Mouse (Mus musculus) Patski (cell line): Measurements from ENCODE around the gene Txndc2. TPM values are rescaled to one million over a fixed set of nuclear protein-coding genes. Genes with fewer than 3 reads are reported as not detected.

Experiments used
- ATAC-seq: fragments of 100-300 bp; one replicate; pipeline ENCODE4 v1.8.0; 2021
- CTCF ChIA-PET: fragments of 350-600 bp; sonication (Branson Sonifier 250); formaldehyde crosslinking; loops from one replicate; lab custom pipeline; 2022; ENCODE audit warnings: inconsistent platforms; lab: Charles Lee
- POLR2A ChIA-PET: fragments of 350-600 bp; sonication (Branson Sonifier 250); formaldehyde crosslinking; loops from one replicate; lab custom pipeline; 2022; ENCODE audit warnings: antibody characterized with exemption, inconsistent platforms; lab: Charles Lee
- DNase-seq: peaks from one replicate; pipeline ENCODE4 v3.0.0-alpha.2; 2011; ENCODE audit warnings: low read depth, low spot score
- H3K27me3 ChIP-seq: fragments of 371-371 bp; one replicate; pipeline ENCODE4 v1.5.1; 2021
- CTCF ChIP-seq: fragments of 100-300 bp; IDR thresholded peaks from one replicate; pipeline ENCODE4 v1.5.1; 2021
- in situ Hi-C: fragments of 300-500 bp; cut with MboI; formaldehyde crosslinking; loops from 3 replicates; pipeline ENCODE4 v1.11.1; 2018; ENCODE audit warnings: low pct_unique_long_range_greater_than_20kb, mixed read lengths
- polyA plus RNA-seq: library from polyadenylated mRNA; unstranded; gene quantifications from one replicate; pipeline ENCODE4 v1.2.3, GENCODE M21; 2021

Txndc2 gene
- polyA plus RNA-seq, 1 experiment from 2014 or later = not detected

DNA sequence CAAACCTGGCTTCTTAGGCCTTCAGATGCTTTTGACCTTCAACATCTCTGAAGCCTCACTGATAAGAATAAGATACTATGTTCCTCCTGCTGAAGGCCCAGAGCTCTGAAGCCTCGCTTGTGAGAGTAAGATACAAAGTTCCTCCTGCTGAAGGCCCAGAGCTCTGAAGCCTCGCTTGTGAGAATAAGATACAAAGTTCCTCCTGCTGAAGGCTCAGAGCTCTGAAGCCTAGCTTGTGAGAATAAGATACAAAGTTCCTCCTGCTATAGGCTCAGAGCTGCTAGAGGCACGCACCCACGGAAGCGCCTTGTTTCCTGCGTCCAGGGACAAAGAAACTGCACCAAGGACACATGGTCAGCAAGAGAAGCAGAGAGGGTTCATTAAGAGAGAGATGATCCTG lies 14.8 kb upstream of the Txndc2 start:
- CTCF ChIA-PET = no interaction called here
- in situ Hi-C loops = no loop called here
- TF ChIP-seq CTCF = no peak
- DNase-seq (no peak), ATAC-seq (no peak)
- no peaks in the 10 kb centered on the region for H3K27me3 ChIP-seq
- POLR2A ChIA-PET = no interaction called here

DNA sequence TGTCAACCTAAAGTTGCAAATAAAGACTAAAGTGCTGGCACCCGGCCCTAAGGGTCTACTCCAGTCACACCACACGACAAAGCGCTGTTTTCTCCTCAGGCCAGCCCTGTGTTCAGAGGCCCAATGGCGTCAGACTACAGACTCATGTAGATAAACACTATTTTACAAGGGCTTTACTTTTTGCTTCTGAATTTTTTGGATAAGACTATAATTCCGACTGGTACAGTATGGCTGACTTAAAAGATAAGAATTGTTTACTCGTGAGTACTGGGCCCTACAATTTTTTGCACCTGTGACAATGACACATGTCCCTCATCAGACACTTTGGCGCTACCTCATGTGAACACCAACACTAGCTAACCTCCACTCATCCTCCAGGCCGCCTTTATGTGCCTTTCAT lies 14.1 kb upstream of the Txndc2 start:
- ATAC-seq = no peak
- no peak for DNase-seq
- H3K27me3 ChIP-seq = no peaks in the 10 kb centered on the region
- no peak for TF ChIP-seq CTCF
- ChIA-PET CTCF (no interaction called here), POLR2A (no interaction called here)
- in situ Hi-C loops = no loop called here

DNA sequence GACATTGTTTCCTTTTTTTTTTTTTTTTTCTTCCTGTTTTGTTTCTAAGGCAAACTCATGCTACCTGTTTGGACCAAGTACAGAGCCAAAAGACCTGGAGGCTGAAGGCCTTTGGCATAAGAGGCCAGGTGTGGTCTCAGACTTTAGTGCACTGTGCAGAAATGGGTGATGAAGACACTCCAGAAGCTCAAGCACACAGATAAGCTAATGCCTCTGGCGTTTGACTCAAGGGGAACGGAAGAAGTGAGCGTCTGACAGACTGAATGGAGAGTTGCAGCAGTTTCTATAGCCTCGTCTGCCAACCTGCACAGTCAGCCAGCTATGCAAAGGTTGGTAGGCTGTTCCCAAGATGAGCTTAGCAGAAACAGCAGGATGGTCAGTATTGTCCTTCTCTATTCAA lies 13.6 kb upstream of the Txndc2 start:
- in situ Hi-C loops = no loop called here
- no peak for DNase-seq
- TF ChIP-seq CTCF = no peak
- no peak for ATAC-seq
- CTCF ChIA-PET = no interaction called here
- POLR2A ChIA-PET = no interaction called here
- no peaks in the 10 kb centered on the region for H3K27me3 ChIP-seq

DNA sequence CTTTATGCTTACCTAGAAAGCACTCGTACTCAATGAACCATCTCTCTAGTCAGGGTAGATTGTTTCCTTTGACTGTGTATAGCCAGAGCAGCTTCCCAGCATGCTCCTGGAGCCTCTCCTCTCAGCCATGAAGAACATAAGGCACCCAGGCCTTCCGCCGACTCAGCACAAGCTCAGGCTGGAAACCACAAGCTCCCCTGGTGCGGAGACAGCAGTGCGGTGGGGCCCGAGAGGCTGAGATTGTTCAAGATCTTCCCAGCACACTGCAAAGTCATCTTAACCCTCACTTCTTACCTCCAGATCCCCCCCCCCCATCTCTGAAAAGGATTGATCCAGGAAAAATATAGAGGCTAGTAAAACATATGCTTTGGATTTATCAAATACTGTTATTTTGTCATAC lies 8.6 kb upstream of the Txndc2 start:
- H3K27me3 ChIP-seq = no peaks in the 10 kb centered on the region
- ChIA-PET CTCF (interaction anchor here (0.8 to 2.2 kb wide), 3 partner anchors 14 to 56 kb away, joined by 3 to 7 read pairs (median 3); no protein-coding TSS in a partner anchor), POLR2A (no interaction called here)
- in situ Hi-C loops = no loop called here
- DNase-seq (no peak), ATAC-seq (no peak)
- no peak for TF ChIP-seq CTCF

DNA sequence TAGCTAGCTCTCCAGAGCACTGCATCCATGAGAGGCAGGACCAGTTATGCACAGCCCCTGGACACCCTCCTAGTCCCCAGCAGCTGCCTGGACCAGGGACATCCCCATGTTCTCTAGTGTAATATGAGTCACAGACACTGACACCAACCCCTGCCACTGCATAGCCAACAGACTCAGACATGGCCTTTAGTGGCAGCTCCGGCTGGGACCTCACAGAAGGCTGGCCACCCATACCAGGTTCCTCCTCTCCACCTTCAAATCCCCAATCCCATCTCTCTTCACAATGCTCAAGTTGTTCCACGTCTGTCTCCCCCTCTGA lies 7.2 kb upstream of the Txndc2 start:
- no peak for ATAC-seq
- POLR2A ChIA-PET = interaction anchor here (1.2 kb wide), 1 partner anchor 9 kb away, joined by 3 read pairs; no protein-coding TSS in a partner anchor
- in situ Hi-C loops = no loop called here
- DNase-seq = no peak
- CTCF ChIA-PET = interaction anchor here (1.6 to 2.2 kb wide), 2 partner anchors 15 to 57 kb away, joined by 3 to 7 read pairs; no protein-coding TSS in a partner anchor
- H3K27me3 ChIP-seq = no peaks in the 10 kb centered on the region
- TF ChIP-seq CTCF = no peak

DNA sequence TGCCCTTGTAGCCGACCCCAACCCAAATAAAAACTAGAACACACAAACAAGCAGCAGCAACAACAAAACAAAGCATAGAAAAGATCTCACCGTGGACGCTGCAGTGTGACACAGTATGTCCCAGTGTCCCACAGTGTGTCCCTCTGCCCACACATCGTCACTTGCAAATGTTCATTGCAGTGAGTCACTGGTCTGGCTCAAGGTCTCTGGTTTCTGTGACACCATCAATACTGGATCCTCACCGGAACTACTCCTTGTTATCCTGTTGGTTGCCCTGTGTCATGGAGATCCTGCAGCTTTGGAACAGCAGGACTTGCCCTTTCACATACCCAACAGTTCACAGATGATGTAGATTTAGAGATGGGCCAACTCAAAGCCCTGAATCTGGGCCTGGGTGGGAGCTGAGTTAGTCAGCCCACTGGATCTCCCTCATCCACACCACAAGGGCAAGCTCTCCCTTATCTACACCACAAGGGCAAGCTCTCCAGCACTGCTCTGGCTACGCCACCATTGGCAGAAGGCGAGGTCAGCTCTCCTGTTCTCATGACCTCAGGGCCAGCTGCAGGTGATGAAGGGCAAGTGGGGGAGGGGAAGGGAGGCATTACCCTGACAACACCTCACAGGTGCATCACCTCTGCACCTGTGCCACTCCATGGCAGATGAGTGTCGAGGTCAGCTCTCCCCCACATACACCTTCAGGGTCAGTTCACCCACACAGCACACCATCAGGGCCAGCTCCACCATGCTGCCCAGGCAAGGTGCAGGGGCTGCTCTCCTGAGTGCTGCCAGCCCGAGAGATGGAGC lies 6.6 kb upstream of the Txndc2 start:
- no peak for DNase-seq
- in situ Hi-C loops = no loop called here
- CTCF ChIA-PET = interaction anchor here (1.6 to 2.2 kb wide), 2 partner anchors 16 to 58 kb away, joined by 3 to 7 read pairs; no protein-coding TSS in a partner anchor
- no peak for TF ChIP-seq CTCF
- H3K27me3 ChIP-seq = no peaks in the 10 kb centered on the region
- POLR2A ChIA-PET = interaction anchor here (1.2 kb wide), 1 partner anchor 9 kb away, joined by 3 read pairs; no protein-coding TSS in a partner anchor
- no peak for ATAC-seq

DNA sequence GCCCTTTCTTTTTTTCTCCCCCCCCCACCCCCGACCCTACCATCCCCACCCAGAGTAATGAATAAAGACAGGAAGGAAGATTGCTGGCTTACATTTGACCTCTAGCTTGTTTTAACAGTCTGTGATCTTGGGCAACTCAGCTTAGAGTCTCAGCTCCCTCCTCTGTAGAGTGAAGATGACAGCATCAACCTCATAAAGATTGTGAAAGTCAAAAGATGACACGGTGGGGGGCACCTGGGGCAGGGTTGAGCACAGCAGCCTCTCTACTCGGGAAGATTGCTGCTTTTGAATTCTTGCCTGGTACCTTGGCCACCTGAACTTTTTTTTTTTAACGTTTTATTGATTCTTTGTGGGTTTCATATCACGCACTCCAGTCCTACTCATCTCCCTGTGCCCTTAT lies 6.0 kb upstream of the Txndc2 start:
- no peaks in the 10 kb centered on the region for H3K27me3 ChIP-seq
- ATAC-seq (no peak), DNase-seq (no peak)
- in situ Hi-C loops = no loop called here
- no peak for TF ChIP-seq CTCF
- ChIA-PET CTCF (no interaction called here), POLR2A (interaction anchor here (1.2 kb wide), 1 partner anchor 10 kb away, joined by 3 read pairs; no protein-coding TSS in a partner anchor)

DNA sequence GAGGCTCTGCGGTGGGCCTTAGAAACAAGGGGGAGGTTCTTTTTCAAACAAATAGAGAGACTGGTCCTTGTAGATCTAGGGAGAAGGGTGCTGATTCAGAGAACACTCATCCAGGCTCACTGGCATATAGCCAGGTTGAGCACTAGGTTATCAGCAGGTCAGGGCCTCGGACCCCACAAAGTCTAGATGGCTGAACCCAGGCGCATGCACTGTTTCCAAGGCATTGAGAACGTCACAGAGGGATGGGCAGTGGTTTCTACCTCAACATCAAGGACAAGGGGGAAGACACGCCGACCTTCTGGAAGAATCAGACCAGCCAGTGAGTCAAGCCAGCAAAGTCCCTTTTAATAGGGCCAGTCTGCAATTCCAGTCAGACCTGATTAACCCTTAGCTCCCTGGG lies 5.3 kb upstream of the Txndc2 start:
- DNase-seq (no peak), ATAC-seq (no peak)
- POLR2A ChIA-PET = no interaction called here
- no peaks in the 10 kb centered on the region for H3K27me3 ChIP-seq
- in situ Hi-C loops = no loop called here
- CTCF ChIA-PET = no interaction called here
- TF ChIP-seq CTCF = no peak

DNA sequence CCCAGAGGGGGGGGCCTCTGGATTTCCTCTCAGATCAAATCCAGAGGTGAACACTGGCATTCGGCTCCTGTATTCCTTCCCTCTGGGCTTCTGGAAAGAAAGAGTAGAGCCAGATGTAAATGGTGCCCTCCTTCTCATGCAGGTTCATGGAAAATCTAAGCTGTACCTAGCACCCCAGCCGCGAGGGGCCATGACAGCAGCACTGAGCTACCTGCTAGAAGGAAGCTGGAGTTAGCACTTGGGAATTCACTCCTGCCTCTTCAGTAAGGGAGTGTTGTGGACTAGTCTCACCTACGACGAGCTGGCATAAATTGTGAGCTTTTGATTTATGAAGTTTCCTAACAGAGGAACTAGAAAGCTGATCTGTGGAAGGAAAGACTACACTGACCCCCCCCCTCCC lies 1.6 kb upstream of the Txndc2 start:
- TF ChIP-seq CTCF = no peak
- no peaks in the 10 kb centered on the region for H3K27me3 ChIP-seq
- in situ Hi-C loops = no loop called here
- ChIA-PET POLR2A (no interaction called here), CTCF (interaction anchor here (1.0 to 2.1 kb wide), 4 partner anchors 9 to 48 kb away, joined by 3 to 5 read pairs (median 4); no protein-coding TSS in a partner anchor)
- DNase-seq (no peak), ATAC-seq (no peak)

DNA sequence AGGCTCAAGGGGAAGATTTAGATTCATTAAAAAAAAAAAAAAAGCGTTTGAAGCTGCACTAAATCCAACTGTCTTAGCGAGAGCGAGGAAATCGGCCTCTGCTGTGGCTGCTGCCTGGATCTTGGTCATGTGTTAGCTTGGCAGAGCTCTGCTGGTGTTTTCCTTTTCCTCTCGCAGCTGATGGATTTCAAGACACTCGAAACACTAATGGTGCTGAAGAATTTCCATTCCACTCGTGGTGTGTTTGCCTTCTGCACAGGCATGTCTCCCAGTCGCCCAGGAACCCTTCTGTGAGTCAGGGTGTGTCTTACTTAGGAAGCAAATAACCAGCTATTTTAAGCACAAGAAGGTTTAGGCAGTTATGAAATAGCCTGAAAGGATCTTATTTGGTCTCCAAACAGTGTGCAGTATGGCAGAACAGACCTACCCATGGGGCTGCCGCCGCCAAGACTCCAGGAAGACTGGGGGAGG lies 1.1 kb upstream of the Txndc2 start:
- ATAC-seq (peak; percentile 54), DNase-seq (no peak)
- POLR2A ChIA-PET = no interaction called here

DNA sequence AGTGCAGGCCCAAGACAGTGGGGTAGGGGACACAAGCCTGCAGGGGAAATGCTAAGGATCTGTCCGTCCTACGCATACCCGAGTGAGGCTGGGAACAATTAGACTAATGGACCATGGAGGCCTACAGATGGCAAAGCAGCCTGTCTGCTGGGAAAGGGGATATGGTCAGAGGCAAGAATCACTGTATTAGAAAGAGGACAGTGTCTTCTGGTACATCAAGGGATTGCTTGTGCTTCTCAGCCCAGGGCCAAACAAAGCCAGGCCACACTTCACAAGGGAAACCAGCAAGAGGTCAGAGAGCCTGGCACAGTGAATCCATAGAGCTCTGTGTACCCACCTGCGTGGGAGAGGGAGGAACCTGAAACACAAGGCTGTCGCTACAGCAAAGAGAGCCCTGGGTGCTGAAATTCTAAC lies 617 bp upstream of the Txndc2 start:
- in situ Hi-C loops = no loop called here
- TF ChIP-seq CTCF = no peak
- ChIA-PET CTCF (interaction anchor here (2.1 kb wide), 1 partner anchor 8 kb away, joined by 5 read pairs; no protein-coding TSS in a partner anchor), POLR2A (no interaction called here)
- ATAC-seq (no peak), DNase-seq (no peak)
- H3K27me3 ChIP-seq = no peaks in the 10 kb centered on the region

More for the DNA sequence above, 1.1 kb upstream of the Txndc2 start:
- no peak for TF ChIP-seq CTCF
- in situ Hi-C loops = no loop called here
- no peaks in the 10 kb centered on the region for H3K27me3 ChIP-seq
- CTCF ChIA-PET = interaction anchor here (1.2 to 2.1 kb wide), 2 partner anchors 8 to 10 kb away, joined by 3 to 5 read pairs; no protein-coding TSS in a partner anchor
